Mouse (Mus musculus) forebrain, postnatal 0 days (tissue): ENCODE measurements around the gene Prdm15. TPM values are rescaled to one million over a fixed set of nuclear protein-coding genes. Genes with fewer than 3 reads are reported as not detected.

Experiments used
- ATAC-seq: fragments of 200-750 bp; cut with Nextera tagmentation; 2 replicates; pipeline ENCODE4 v1.8.0; 2017; ENCODE audit warnings: mild to moderate bottlenecking, moderate library complexity
- DNase-seq: peaks from one replicate; pipeline ENCODE4 v3.0.0-alpha.2; 2015
- H3K27ac ChIP-seq: fragments of 300-500 bp; sonication (generic); 2 replicates; pipeline ENCODE4 v1.5.1; 2014; ENCODE audit warnings: low read depth, mild to moderate bottlenecking, antibody characterized with exemption, low read length, moderate library complexity, mixed read lengths
- H3K27me3 ChIP-seq: fragments of 300-500 bp; sonication (generic); 2 replicates; pipeline ENCODE4 v1.6.1; 2014; ENCODE audit warnings: mild to moderate bottlenecking, low read length, mixed read lengths; ENCODE audit not compliant: insufficient read depth
- H3K36me3 ChIP-seq: fragments of 300-500 bp; sonication (generic); 2 replicates; pipeline ENCODE4 v1.6.1; 2014; ENCODE audit warnings: mild to moderate bottlenecking, moderate library complexity; ENCODE audit not compliant: insufficient read depth
- H3K4me1 ChIP-seq: fragments of 300-500 bp; sonication (generic); 2 replicates; pipeline ENCODE4 v1.6.1; 2014; ENCODE audit warnings: antibody characterized with exemption; ENCODE audit not compliant: insufficient read depth
- H3K4me2 ChIP-seq: fragments of 300-500 bp; sonication (generic); 2 replicates; pipeline ENCODE4 v1.6.1; 2014; ENCODE audit warnings: low read depth, mild to moderate bottlenecking, moderate library complexity
- H3K4me3 ChIP-seq: fragments of 300-500 bp; sonication (generic); 2 replicates; pipeline ENCODE4 v1.5.1; 2014; ENCODE audit warnings: low read depth, low read length, mixed read lengths
- H3K9ac ChIP-seq: fragments of 300-500 bp; sonication (generic); 2 replicates; pipeline ENCODE4 v1.6.1; 2014; ENCODE audit warnings: mild to moderate bottlenecking
- H3K9me3 ChIP-seq: fragments of 300-500 bp; sonication (generic); 2 replicates; pipeline ENCODE4 v1.6.1; 2016; ENCODE audit warnings: low read length
- CTCF ChIP-seq: sonication (generic); IDR thresholded peaks from 2 replicates; pipeline ENCODE4 v1.5.1; 2016; ENCODE audit warnings: antibody characterized with exemption, control low read depth, low read depth
- WGBS: fragments of 180-500 bp; shearing (Covaris S2); extraction: QIAGEN DNeasy Blood & Tissue Kit; methylation state at CpG from one replicate; pipeline ENCODE4 v1.1.7; 2014; 5-methylcytosine and 5-hydroxymethylcytosine counted together
- polyA plus RNA-seq: library from polyadenylated mRNA; unstranded; fragments of >200 nt; fragmentation: Nextera tagmentation; extraction: Ambion mirVana; gene quantifications from 2 replicates; pipeline ENCODE4 v1.2.1, GENCODE M21; 2015
- total RNA-seq: library from RNA; depleted of rRNA; stranded (reverse); fragments of >200 nt; gene quantifications from 2 replicates; pipeline ENCODE4 v1.2.3, GENCODE M21; 2014; rRNA removed

Prdm15 gene
- total RNA-seq (14.8 and 18.3 TPM in 2 replicates), polyA plus RNA-seq (2.6 and 4.2 TPM in 2 replicates)

- DNase-seq: peak; percentile 91
- Histone ChIP-seq H3K4me1 (peaks cover 10% of the 10 kb centered on the region; the same call in 1 of the 2 replicates), H3K27ac (peak within 1 kb of the TSS; percentile 99), H3K4me3 (peak within 1 kb of the TSS; percentile 76), H3K4me2 (peak within 1 kb of the TSS; percentile 62), H3K9me3 (no peaks in the 10 kb centered on the region), H3K27me3 (no peaks in the 10 kb centered on the region), H3K36me3 (peaks cover 9% of the 10 kb centered on the region; the same call in 1 of the 2 replicates), H3K9ac (peak within 1 kb of the TSS; percentile 80)
- no peak for TF ChIP-seq CTCF
- peak; percentile 89 for ATAC-seq
- WGBS: under 1% methylated on average over 29 of the region's 31 CpGs
These were observed at the start of gene Prdm15 for GRCm38 (mm10) chr16:97851741-97852319. Gene Prdm15, minus strand, starts transcription at chr16:97851850.

GRCm38 (mm10) chr16:97897346-97898024 lies 45.8 kb upstream of the Prdm15 start:
- ATAC-seq (0 out of 2 replicates have a peak, but pooled peaks have one; percentile 14), DNase-seq (no peak)
- Histone ChIP-seq H3K9me3 (no peaks in the 10 kb centered on the region), H3K4me3 (no peak overlapping the region), H3K27me3 (no peaks in the 10 kb centered on the region), H3K9ac (no peak overlapping the region), H3K27ac (no peak overlapping the region), H3K36me3 (no peaks in the 10 kb centered on the region), H3K4me1 (no peaks in the 10 kb centered on the region), H3K4me2 (no peak overlapping the region)
- WGBS: 72% methylated on average over 5 of the region's 5 CpGs
- TF ChIP-seq CTCF: no peak

DNA sequence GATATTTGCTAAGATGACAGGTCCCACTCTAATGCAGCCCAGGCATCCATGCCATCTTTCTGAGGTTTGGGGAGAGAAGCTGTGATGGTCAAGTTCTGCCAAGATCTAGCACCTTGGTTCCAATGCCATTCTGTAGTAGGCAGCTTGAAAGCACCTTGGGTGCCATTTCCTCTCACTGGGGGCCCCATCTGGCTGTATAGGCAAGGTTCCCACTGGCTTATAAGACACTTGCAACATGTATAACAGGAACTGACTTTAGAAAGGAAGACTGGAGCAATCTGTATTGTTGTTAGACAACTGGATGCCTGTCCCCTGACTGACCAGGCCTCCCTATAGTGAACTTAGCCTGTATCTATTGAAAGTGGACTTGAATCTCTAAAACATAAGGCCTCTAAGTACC lies 36.1 kb upstream of the Prdm15 start:
- Histone ChIP-seq H3K9me3 (no peaks in the 10 kb centered on the region), H3K4me2 (no peak overlapping the region), H3K36me3 (peaks cover 9% of the 10 kb centered on the region; the same call in 1 of the 2 replicates), H3K9ac (no peak overlapping the region), H3K4me1 (no peaks in the 10 kb centered on the region), H3K27me3 (no peaks in the 10 kb centered on the region), H3K27ac (no peak overlapping the region), H3K4me3 (no peak overlapping the region)
- no peak for DNase-seq
- no peak for ATAC-seq
- TF ChIP-seq CTCF: no peak

GRCm38 (mm10) chr16:97883696-97884095 lies 32.0 kb upstream of the Prdm15 start:
- ATAC-seq: no peak
- no peak for DNase-seq
- 100% methylated on average over 1 of the region's 1 CpGs for WGBS

GRCm38 (mm10) chr16:97882891-97883290 lies 31.2 kb upstream of the Prdm15 start:
- Histone ChIP-seq H3K36me3 (peaks cover 8% of the 10 kb centered on the region; the same call in 1 of the 2 replicates), H3K4me3 (no peak overlapping the region), H3K4me1 (no peaks in the 10 kb centered on the region), H3K4me2 (no peak overlapping the region), H3K27ac (no peak overlapping the region), H3K9ac (no peak overlapping the region), H3K9me3 (no peaks in the 10 kb centered on the region), H3K27me3 (no peaks in the 10 kb centered on the region)
- no peak for DNase-seq
- ATAC-seq: no peak
- TF ChIP-seq CTCF: no peak

More at GRCm38 (mm10) chr16:97883696-97884095, 32.0 kb upstream of the Prdm15 start:
- H3K4me3 ChIP-seq: no peak overlapping the region
- no peaks in the 10 kb centered on the region for H3K4me1 ChIP-seq
- no peak overlapping the region for H3K27ac ChIP-seq
- no peaks in the 10 kb centered on the region for H3K27me3 ChIP-seq
- H3K4me2 ChIP-seq: no peak overlapping the region
- H3K9ac ChIP-seq: no peak overlapping the region
- no peaks in the 10 kb centered on the region for H3K9me3 ChIP-seq
- TF ChIP-seq CTCF: no peak
- H3K36me3 ChIP-seq: peaks cover 8% of the 10 kb centered on the region; the same call in 1 of the 2 replicates

DNA sequence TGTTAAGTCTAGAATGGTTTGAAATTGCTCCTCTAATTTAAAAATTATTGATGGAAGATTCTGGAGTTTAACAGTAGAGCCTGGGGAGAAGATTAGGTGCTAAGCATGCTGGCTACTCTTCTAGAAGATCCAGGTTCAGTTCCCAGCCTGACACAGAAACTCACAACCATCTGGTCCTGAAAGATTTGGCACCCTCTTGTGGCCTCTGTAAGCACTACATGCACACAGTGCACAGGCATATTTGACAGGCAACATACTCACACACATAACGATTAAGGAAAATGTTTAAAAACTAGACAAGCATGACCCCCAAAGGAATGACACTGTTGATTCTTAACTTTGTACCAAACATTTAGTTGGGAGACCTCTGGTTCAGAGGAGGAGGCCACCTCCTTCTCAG lies 27.5 kb upstream of the Prdm15 start:
- H3K4me2 ChIP-seq: no peak overlapping the region
- TF ChIP-seq CTCF: peak; percentile 66
- ATAC-seq (no peak), DNase-seq (peak; percentile 33)
- H3K9me3 ChIP-seq: no peaks in the 10 kb centered on the region
- no peak overlapping the region for H3K27ac ChIP-seq
- no peaks in the 10 kb centered on the region for H3K27me3 ChIP-seq
- H3K36me3 ChIP-seq: peaks cover 8% of the 10 kb centered on the region; the same call in 1 of the 2 replicates
- H3K4me1 ChIP-seq: no peaks in the 10 kb centered on the region
- WGBS: 76% methylated on average over 1 of the region's 1 CpGs
- no peak overlapping the region for H3K9ac ChIP-seq
- H3K4me3 ChIP-seq: no peak overlapping the region

DNA sequence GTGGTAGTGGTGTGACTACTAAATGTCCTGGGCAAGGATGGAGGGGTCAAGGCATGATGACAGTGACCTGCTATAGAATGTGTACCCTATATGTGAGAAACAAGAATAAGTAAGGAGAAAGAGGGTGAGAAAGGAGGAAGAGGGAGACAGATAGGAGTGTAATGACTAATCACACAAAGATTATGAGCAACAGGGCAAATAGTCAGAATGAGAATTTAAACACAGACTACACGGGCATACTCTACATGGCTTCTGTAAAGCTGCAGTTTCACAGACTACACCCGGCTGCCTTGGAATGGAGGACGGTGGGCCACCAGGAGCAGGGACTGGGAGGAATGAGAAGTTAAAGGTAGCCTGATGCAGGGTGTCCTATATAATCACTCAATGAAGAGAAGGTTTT lies 25.9 kb upstream of the Prdm15 start:
- no peak for ATAC-seq

More for the DNA sequence above, 25.9 kb upstream of the Prdm15 start:
- no peaks in the 10 kb centered on the region for H3K27me3 ChIP-seq
- TF ChIP-seq CTCF: no peak
- no peaks in the 10 kb centered on the region for H3K4me1 ChIP-seq
- H3K36me3 ChIP-seq: peaks cover 8% of the 10 kb centered on the region; the same call in 1 of the 2 replicates
- H3K27ac ChIP-seq: no peak overlapping the region
- no peak overlapping the region for H3K9ac ChIP-seq
- no peak for DNase-seq
- H3K4me3 ChIP-seq: no peak overlapping the region
- 97% methylated on average over 3 of the region's 3 CpGs for WGBS
- H3K9me3 ChIP-seq: no peaks in the 10 kb centered on the region
- H3K4me2 ChIP-seq: no peak overlapping the region
